Mouse (Mus musculus): ENCODE results near the gene Tmem158.

The Tmem158 gene

GRCm38 (mm10) chr9:123260611-123261021 is at the start of gene Tmem158:
Gene Tmem158, minus strand, starts transcription at chr9:123260764.
- peak; percentile 70 to 82 for DNase-seq (ENCODE audit: low spot score in 2 of 2)

- no peak for DNase-seq (ENCODE audit: low spot score in 2 of 2)
These were observed 49.3 kb upstream of the Tmem158 start for GRCm38 (mm10) chr9:123309685-123310365.

- no peak for DNase-seq (ENCODE audit: low spot score in 2 of 2)
These were observed 48.5 kb upstream of the Tmem158 start for GRCm38 (mm10) chr9:123309073-123309472.

- no peak for DNase-seq (ENCODE audit: low spot score in 2 of 2)
These were observed 44.4 kb upstream of the Tmem158 start for GRCm38 (mm10) chr9:123304917-123305316.

- DNase-seq (ENCODE audit: low spot score in 2 of 2): no peak
These were observed 43.4 kb upstream of the Tmem158 start for GRCm38 (mm10) chr9:123303952-123304351.

GRCm38 (mm10) chr9:123302759-123303313 is 42.3 kb upstream of the Tmem158 start:
- DNase-seq (ENCODE audit: low spot score in 2 of 2): no peak

GRCm38 (mm10) chr9:123297862-123298261 is 37.3 kb upstream of the Tmem158 start:
- DNase-seq (ENCODE audit: low spot score in 2 of 2): no peak

GRCm38 (mm10) chr9:123296229-123296628 is 35.7 kb upstream of the Tmem158 start:
- no peak for DNase-seq (ENCODE audit: low spot score in 2 of 2)

GRCm38 (mm10) chr9:123294581-123294980 is 34.0 kb upstream of the Tmem158 start:
- no peak for DNase-seq (ENCODE audit: low spot score in 2 of 2)

- no peak for DNase-seq (ENCODE audit: low spot score in 2 of 2)
These were observed 27.8 kb upstream of the Tmem158 start for GRCm38 (mm10) chr9:123288378-123288777.

GRCm38 (mm10) chr9:123285623-123286022 is 25.1 kb upstream of the Tmem158 start:
- no peak for DNase-seq (ENCODE audit: low spot score in 2 of 2)

- no peak for DNase-seq (ENCODE audit: low spot score in 2 of 2)
These were observed 20.2 kb upstream of the Tmem158 start for GRCm38 (mm10) chr9:123280775-123281174.

- DNase-seq (ENCODE audit: low spot score in 2 of 2): no peak
These were observed 17.4 kb upstream of the Tmem158 start for GRCm38 (mm10) chr9:123278003-123278402.

- no peak for DNase-seq (ENCODE audit: low spot score in 2 of 2)
These were observed 14.8 kb upstream of the Tmem158 start for GRCm38 (mm10) chr9:123275373-123275772.

GRCm38 (mm10) chr9:123274674-123275073 is 14.1 kb upstream of the Tmem158 start:
- no peak for DNase-seq (ENCODE audit: low spot score in 2 of 2)

GRCm38 (mm10) chr9:123273876-123274275 is 13.3 kb upstream of the Tmem158 start:
- no peak for DNase-seq (ENCODE audit: low spot score in 2 of 2)

- DNase-seq (ENCODE audit: low spot score in 2 of 2): no peak
These were observed 11.0 kb upstream of the Tmem158 start for GRCm38 (mm10) chr9:123271552-123271951.

- DNase-seq (ENCODE audit: low spot score in 2 of 2): no peak
These were observed 9.5 kb upstream of the Tmem158 start for GRCm38 (mm10) chr9:123269906-123270558.

GRCm38 (mm10) chr9:123259896-123260610 is 511 bp downstream of the Tmem158 start:
- DNase-seq (ENCODE audit: low spot score in 2 of 2): peak; percentile 65 to 69

GRCm38 (mm10) chr9:123259461-123259895 is 1.1 kb downstream of the Tmem158 start:
- DNase-seq (ENCODE audit: low spot score in 2 of 2): no peak

GRCm38 (mm10) chr9:123258796-123259195 is 1.8 kb downstream of the Tmem158 start:
- no peak for DNase-seq (ENCODE audit: low spot score in 2 of 2)

- no peak for DNase-seq (ENCODE audit: low spot score in 2 of 2)
These were observed 4.8 kb downstream of the Tmem158 start for GRCm38 (mm10) chr9:123255736-123256135.

All from frontal cortex, postnatal 14 days (tissue).